19 mouse cellular contexts compared by ENCODE assay signal in genomic region chr8:77970378-77970777, GRCm38 (mm10).
DNase-seq lines count a peak whose midpoint lies in the region; ATAC-seq and TF ChIP-seq lines count a peak whose summit lies in the region.
"Had no signal": no experiment of that assay in that cellular context is flagged by ENCODE, and none has a peak within 500 bp of the region (broad histone marks: within the 10 kb centered on the region; RNA-seq: fewer than 3 reads in every experiment).

No protein-coding gene starts in this region.

- no peak overlapping the region for H3K4me2 ChIP-seq in kidney, embryonic 16.5 days (replicated peaks; ENCODE audit: low read depth, low read length)
- H3K4me2 ChIP-seq in embryonic facial prominence, embryonic 14.5 days (ENCODE audit: low read depth, low read length), result no peak overlapping the region
- H3K4me2 ChIP-seq in limb, embryonic 14.5 days (replicated peaks; ENCODE audit: low read depth, low read length, severe bottlenecking), result no peak overlapping the region
- no peak overlapping the region for H3K4me2 ChIP-seq in hindbrain, postnatal 0 days (ENCODE audit: low read depth, low read length)
- H3K4me2 ChIP-seq: heart, embryonic 12.5 days; hindbrain, embryonic 12.5 days; midbrain, embryonic 13.5 days had no signal

- no peak overlapping the region for H3K27ac ChIP-seq in kidney, embryonic 16.5 days (ENCODE audit: low read length)
- H3K27ac ChIP-seq in embryonic facial prominence, embryonic 14.5 days (replicated peaks; ENCODE audit: low read depth, low read length), result peak overlapping the region; percentile 45; the same call in 1 of the 2 replicates
- peak overlapping the region; percentile 33; the same call in 1 of the 2 replicates for H3K27ac ChIP-seq in limb, embryonic 14.5 days (replicated peaks; ENCODE audit: low read depth, low read length)
- H3K27ac ChIP-seq in hindbrain, postnatal 0 days, result no peak overlapping the region
- H3K27ac ChIP-seq: hindbrain, embryonic 12.5 days; midbrain, embryonic 13.5 days had no signal

- H3K9ac ChIP-seq in kidney, embryonic 16.5 days (replicated peaks; ENCODE audit: low read length), result no peak overlapping the region
- H3K9ac ChIP-seq in embryonic facial prominence, embryonic 14.5 days (ENCODE audit: low read depth, low read length), result no peak overlapping the region
- H3K9ac ChIP-seq in limb, embryonic 14.5 days (ENCODE audit: low read depth, low read length, severe bottlenecking), result no peak overlapping the region
- H3K9ac ChIP-seq in hindbrain, postnatal 0 days (replicated peaks; ENCODE audit: low read length), result no peak overlapping the region
- H3K9ac ChIP-seq: heart, embryonic 12.5 days; hindbrain, embryonic 12.5 days; midbrain, embryonic 13.5 days had no signal

- H3K9me3 ChIP-seq in kidney, embryonic 16.5 days (ENCODE audit: low read length), result no peaks in the 10 kb centered on the region
- H3K9me3 ChIP-seq in embryonic facial prominence, embryonic 14.5 days (ENCODE audit: control insufficient read depth, low read length), result peaks cover 6% of the 10 kb centered on the region; the same call in 1 of the 2 replicates
- H3K9me3 ChIP-seq in limb, embryonic 14.5 days (ENCODE audit: control insufficient read depth, low read length), result no peaks in the 10 kb centered on the region
- no peaks in the 10 kb centered on the region for H3K9me3 ChIP-seq in hindbrain, postnatal 0 days (ENCODE audit: low read length)
- H3K9me3 ChIP-seq: hindbrain, embryonic 12.5 days; midbrain, embryonic 13.5 days had no signal

- TF ChIP-seq CTCF in hindbrain, postnatal 0 days (IDR thresholded peaks at IDR 0.05; ENCODE audit: low read depth), result no peak

- H3K36me3 ChIP-seq in kidney, embryonic 16.5 days (ENCODE audit: insufficient read depth, low read length), result no peaks in the 10 kb centered on the region
- H3K36me3 ChIP-seq in embryonic facial prominence, embryonic 14.5 days (ENCODE audit: control insufficient read depth, insufficient read depth, low read length), result no peaks in the 10 kb centered on the region
- no peaks in the 10 kb centered on the region for H3K36me3 ChIP-seq in limb, embryonic 14.5 days (ENCODE audit: control insufficient read depth, insufficient read depth, low read length)
- no peaks in the 10 kb centered on the region for H3K36me3 ChIP-seq in hindbrain, postnatal 0 days (ENCODE audit: insufficient read depth, low read length)
- H3K36me3 ChIP-seq: heart, embryonic 12.5 days; hindbrain, embryonic 12.5 days; midbrain, embryonic 13.5 days had no signal

- H3K4me1 ChIP-seq in kidney, embryonic 16.5 days (ENCODE audit: insufficient read depth, low read length), result no peaks in the 10 kb centered on the region
- H3K4me1 ChIP-seq in embryonic facial prominence, embryonic 14.5 days (ENCODE audit: control insufficient read depth, insufficient read depth, low read length), result peaks cover 25% of the 10 kb centered on the region
- H3K4me1 ChIP-seq in limb, embryonic 14.5 days (ENCODE audit: control insufficient read depth, insufficient read depth, low read length), result peaks cover 7% of the 10 kb centered on the region; the same call in 1 of the 2 replicates
- no peaks in the 10 kb centered on the region for H3K4me1 ChIP-seq in hindbrain, postnatal 0 days (ENCODE audit: insufficient read depth, low read length)
- H3K4me1 ChIP-seq: heart, embryonic 12.5 days; hindbrain, embryonic 12.5 days; midbrain, embryonic 13.5 days had no signal

- H3K27me3 ChIP-seq in kidney, embryonic 16.5 days (ENCODE audit: insufficient read depth, low read length), result no peaks in the 10 kb centered on the region
- no peaks in the 10 kb centered on the region for H3K27me3 ChIP-seq in embryonic facial prominence, embryonic 14.5 days (replicated peaks; ENCODE audit: control insufficient read depth, insufficient read depth, low read length)
- no peaks in the 10 kb centered on the region for H3K27me3 ChIP-seq in limb, embryonic 14.5 days (ENCODE audit: control insufficient read depth, insufficient read depth, low read length)
- H3K27me3 ChIP-seq in hindbrain, postnatal 0 days (ENCODE audit: insufficient read depth, low read length), result no peaks in the 10 kb centered on the region
- H3K27me3 ChIP-seq: CH12.LX; heart, embryonic 12.5 days; hindbrain, embryonic 12.5 days; midbrain, embryonic 13.5 days had no signal

- ATAC-seq in kidney, embryonic 16.5 days (ENCODE audit: low FRiP score, low TSS enrichment), result no peak
- peak; percentile 30; the same call in 1 of the 2 replicates for ATAC-seq in embryonic facial prominence, embryonic 14.5 days (ENCODE audit: low read depth)
- ATAC-seq in limb, embryonic 14.5 days (ENCODE audit: low FRiP score, low read depth), result peak; percentile 55; the same call in 1 of the 2 replicates
- no peak for ATAC-seq in hindbrain, postnatal 0 days
- ATAC-seq: forebrain, embryonic 14.5 days; midbrain, embryonic 13.5 days had no signal

- TF ChIP-seq POLR2A in limb, embryonic 14.5 days (IDR thresholded peaks at IDR 0.05; ENCODE audit: borderline replicate concordance, extremely low read depth, insufficient read depth, insufficient read length), result no peak

- H3K4me3 ChIP-seq in kidney, embryonic 16.5 days (ENCODE audit: low read length), result no peak overlapping the region
- H3K4me3 ChIP-seq in embryonic facial prominence, embryonic 14.5 days (ENCODE audit: low read depth, low read length), result no peak overlapping the region
- H3K4me3 ChIP-seq in limb, embryonic 14.5 days (replicated peaks; ENCODE audit: low read length), result no peak overlapping the region
- H3K4me3 ChIP-seq in hindbrain, postnatal 0 days (ENCODE audit: low read length), result no peak overlapping the region
- H3K4me3 ChIP-seq: erythroblast, embryonic 14.5 days; heart, embryonic 12.5 days; hindbrain, embryonic 12.5 days; midbrain, embryonic 13.5 days had no signal

- DNase-seq in kidney, postnatal 10 days, result peak; percentile 12
- peak; percentile 69 for DNase-seq in ZHBTc4 (ENCODE audit: low read depth, low spot score)
- DNase-seq in embryonic facial prominence, embryonic 14.5 days (ENCODE audit: low spot score), result peak; percentile 81
- peak; percentile 47 for DNase-seq in limb, embryonic 14.5 days (ENCODE audit: low spot score)
- no peak for DNase-seq in gastrocnemius, adult 18-20 months (ENCODE audit: low spot score)
- no peak for DNase-seq in hindbrain, postnatal 0 days (ENCODE audit: low spot score)
- DNase-seq: cerebellum, adult 9-11 months; heart, postnatal 14 days; kidney, adult 8-10 months; liver; lung, postnatal 10 days; thymus, postnatal 25 days had no signal

- 59% methylated on average over 8 of the region's 8 CpGs for WGBS in kidney, embryonic 16.5 days
- 18% methylated on average over 8 of the region's 8 CpGs for WGBS in embryonic facial prominence, embryonic 14.5 days
- 16% methylated on average over 8 of the region's 8 CpGs for WGBS in limb, embryonic 14.5 days
- WGBS in hindbrain, postnatal 0 days, result 78% methylated on average over 8 of the region's 8 CpGs

Comparison
In these comparisons a context has a peak if more than half of its experiments do, and no peak if none do; other contexts are left out.
1. DNase-seq: peak in kidney, postnatal 10 days (single experiment), ZHBTc4 (single experiment), embryonic facial prominence, embryonic 14.5 days (single experiment) and limb, embryonic 14.5 days (single experiment); none in gastrocnemius, adult 18-20 months (single experiment) and hindbrain, postnatal 0 days (single experiment).
2. ATAC-seq: peak in embryonic facial prominence, embryonic 14.5 days (single experiment) and limb, embryonic 14.5 days (single experiment); none in kidney, embryonic 16.5 days (single experiment) and hindbrain, postnatal 0 days (single experiment).
3. H3K27ac ChIP-seq: peak in embryonic facial prominence, embryonic 14.5 days (single experiment) and limb, embryonic 14.5 days (single experiment); none in kidney, embryonic 16.5 days (single experiment) and hindbrain, postnatal 0 days (single experiment).